Mouse (Mus musculus) hematopoietic stem cell, adult 5-6 weeks (primary cell): ENCODE data around the gene Ttc28. TPM values are rescaled to one million over a fixed set of nuclear protein-coding genes. Genes with fewer than 3 reads are reported as not detected.

Source experiments
- ATAC-seq, 2 experiments: fragments of 125-278 bp in 1 of 2; replicated peaks in 1 of 2; 2 replicates each; pipeline ENCODE4 v1.8.0; 2016 to 2017; ENCODE audit warnings: inconsistent platforms in 2 of 2, mild to moderate bottlenecking in 2 of 2, moderate number of reproducible peaks in 2 of 2, low read depth in 1 of 2, moderate TSS enrichment in 1 of 2; ENCODE audit not compliant: low FRiP score in 2 of 2, poor library complexity in 2 of 2, severe bottlenecking in 2 of 2, insufficient read depth in 1 of 2, low TSS enrichment in 1 of 2
- total RNA-seq: library from RNA; stranded (forward); fragments of 172-1452, 232-1000 nt; gene quantifications from 2 replicates; pipeline ENCODE4 v1.2.3, GENCODE M21; 2017

The Ttc28 gene
- total RNA-seq, 1 experiment from 2014 or later: 2.3 TPM

DNA sequence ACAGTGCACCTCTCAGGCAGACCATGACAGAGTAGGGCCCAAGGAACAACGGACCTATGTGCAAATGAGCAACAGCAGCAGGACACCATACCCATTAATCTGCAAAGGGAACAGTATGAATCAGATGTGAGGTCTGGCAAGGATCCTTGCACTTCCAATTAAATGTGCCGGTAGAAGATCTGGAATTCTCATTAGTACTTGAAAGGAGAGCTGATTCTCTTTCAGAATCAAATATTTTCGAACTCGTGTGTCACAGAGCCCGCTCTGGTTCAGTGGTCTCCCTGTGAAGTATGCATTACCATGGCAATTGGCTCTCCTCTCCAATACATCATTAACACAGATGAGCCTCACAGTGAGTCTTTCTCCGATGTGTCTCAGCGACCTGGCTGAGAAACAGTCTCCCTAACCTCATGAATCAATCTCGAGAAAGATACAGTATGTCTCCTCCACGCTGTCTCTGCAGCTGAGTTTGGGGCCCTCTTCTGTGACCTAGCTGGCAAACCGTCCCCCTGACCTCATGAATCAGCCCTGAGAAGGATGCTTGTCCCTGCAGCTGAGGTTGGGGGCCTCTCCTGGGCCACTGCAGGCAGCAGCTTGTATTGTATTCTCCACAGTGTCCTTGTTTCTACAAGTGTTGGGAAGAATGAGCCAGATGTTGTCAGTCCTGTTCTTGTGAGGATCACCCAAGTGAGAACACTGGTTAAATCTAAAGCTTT lies 241.3 kb downstream of the Ttc28 start:
- no peak for ATAC-seq

DNA sequence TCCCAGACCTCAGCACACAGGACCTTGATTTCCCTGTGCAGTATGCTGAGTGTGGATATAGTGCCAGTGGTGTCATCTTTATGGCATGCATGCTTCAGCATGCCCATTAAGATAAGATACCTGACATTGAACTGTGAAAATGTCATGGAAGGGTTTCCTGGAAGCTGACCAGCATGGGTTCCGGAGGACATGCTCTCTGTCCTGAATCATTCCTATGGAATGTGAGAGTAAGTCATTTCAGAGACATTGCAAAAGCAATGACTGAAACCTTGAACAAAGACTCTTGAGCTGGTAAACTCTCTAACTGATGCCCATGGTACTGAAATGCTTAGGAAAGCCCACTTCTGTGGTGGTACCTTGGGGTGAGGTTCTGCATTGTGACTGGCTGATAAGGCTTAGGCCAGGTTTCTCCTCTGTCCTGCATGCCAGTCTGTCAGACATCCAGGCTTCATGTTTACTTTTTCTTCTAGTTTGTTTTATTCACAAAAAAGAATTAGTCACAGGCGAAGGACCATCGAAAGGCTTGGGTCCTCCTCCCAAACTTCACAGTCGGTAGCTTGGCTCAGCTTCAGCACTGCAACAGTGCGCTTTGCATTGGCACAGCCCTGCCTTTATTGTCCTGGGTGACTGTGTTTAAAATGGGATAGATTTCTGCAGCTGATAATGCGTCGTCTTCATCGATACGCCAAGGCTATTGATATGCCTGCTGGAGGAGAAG lies 242.9 kb downstream of the Ttc28 start:
- no peak for ATAC-seq

DNA sequence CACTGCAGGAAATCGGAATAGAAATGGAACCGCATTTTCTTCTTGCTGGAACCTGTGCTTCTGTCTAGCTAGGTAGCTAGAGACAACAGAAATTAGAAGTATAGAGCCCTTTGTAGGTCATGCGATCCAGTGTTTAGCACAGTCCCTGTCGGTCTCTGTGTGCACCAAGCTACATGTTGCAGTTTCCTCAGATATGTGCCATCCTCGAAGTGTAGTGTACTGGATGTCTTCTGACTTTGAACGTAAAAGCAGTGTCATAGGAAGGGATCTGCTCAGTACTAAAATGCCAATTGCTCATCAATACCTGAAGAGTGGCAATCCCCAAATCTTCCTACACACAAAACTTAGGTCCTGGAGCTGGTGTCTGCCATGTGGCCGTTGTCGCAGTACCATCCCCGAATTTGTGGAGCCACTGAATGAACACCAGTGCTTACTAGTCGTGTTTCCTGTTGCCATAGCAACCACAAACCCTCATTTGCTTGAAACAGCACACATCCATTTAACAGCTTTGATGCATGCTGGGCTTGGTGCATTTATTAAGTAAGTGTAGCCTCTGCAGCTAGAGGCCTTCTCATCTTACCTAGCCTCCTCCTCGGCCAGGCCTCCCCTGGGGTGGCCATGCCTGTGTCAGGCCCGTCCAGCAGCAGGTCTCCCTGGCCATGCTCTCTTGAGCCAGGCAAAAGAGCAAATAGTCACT lies 243.6 kb downstream of the Ttc28 start:
- no peak for ATAC-seq

DNA sequence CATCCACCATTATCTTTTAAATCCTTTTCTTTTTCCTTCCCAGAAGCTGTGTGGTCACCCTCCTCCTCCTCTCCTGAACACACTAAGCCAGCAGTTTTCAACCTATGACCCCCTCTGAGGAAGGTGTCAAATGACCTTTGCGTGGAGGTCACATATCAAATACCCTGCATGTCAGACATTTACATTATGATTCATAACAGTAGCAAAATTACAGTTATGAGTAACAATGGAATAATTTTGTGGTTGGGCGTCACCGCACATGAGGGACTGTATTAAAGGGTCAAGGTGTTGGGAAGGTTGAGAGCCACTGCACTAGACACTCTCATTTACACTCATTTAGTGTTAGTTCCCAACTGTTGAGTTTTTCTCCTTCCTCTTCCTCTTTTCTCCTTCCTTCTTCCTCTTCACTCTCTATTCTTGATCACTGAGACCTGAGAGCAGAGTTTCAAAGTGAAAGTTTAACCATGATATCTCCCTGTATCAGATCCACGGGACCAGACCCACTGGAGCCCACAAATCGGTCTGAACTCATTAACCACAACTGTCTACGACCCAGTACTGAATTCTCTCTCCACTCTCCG lies 245.1 kb downstream of the Ttc28 start:
- ATAC-seq: 0 out of 4 replicates have a peak, but pooled peaks of 1 of the 2 experiments have one; percentile 17

DNA sequence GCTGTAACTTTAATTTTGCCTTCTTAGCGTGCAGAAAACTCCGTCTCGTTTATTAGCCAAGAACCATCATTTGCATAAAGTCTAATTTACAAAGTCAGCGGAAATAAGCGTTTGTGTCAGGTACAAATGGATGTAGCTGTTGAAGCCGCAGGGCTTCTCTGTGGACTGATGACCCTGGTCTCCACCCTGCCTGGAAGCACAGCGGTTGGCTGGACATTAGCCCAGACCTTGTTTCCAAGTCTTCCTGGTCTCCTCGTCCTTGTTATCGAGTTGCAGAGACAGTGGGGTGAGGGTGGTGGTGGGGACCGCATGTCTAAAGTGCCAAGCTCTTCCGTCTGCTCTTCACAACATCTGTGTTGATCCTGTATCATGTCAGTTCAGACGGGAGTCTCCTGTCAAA lies 246.1 kb downstream of the Ttc28 start:
- no peak for ATAC-seq

DNA sequence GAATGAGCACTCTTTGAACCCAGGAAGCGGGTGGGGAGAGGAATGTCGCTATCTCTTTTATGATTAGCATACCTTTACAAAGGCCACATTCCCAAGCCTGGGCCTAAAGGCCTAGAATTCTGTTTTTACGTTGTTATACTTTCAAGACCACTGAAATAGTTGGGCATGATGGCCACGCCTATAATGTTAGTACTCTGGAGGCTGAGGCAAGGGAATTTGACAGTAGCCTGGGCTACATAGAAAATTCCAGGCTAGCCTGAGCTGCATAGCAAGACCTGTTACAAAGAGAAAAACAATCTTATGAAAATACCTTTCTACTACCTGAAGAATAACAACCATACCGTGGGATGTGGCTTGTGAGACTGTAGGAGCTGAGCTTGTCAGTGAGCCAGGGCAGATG lies 248.2 kb downstream of the Ttc28 start:
- no peak for ATAC-seq

DNA sequence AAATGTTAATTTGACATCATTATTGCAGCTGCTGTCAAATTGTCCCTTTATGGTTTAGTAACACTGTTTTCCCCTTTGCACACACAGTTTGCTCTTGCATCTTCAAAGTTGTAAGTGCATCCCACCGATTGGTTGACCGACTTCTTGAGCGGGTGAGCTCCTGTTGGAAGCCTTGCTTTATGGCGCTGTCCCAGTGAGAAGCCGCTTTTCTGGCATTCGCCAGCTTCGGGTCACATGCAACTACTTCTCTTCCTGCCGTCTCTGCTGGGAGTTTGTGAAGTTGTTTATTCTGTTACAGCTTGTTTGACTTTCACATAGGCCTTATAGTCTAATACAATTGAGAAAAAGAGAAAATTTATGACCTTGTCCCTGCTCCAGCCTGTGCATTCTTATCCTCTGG lies 250.5 kb downstream of the Ttc28 start:
- no peak for ATAC-seq

DNA sequence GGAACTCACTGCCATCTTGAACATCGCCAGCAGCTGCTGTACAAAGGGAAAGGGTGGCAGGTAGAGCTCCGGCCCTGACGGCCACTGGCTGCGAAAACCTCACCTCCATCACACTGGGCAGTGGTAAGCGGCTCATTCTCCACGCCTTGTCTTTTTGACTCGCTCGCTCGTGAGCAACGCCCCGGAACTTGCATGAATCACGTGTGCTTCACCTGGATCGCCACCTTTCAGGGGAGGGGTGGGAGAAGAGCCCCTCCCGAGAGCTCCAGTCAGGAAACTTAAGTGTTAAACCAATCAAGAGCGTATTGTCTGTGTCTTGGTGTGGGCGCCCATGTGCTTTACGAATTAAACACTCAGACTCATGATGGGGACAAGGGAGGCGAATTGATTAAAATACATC lies 252.0 kb downstream of the Ttc28 start:
- no peak for ATAC-seq

DNA sequence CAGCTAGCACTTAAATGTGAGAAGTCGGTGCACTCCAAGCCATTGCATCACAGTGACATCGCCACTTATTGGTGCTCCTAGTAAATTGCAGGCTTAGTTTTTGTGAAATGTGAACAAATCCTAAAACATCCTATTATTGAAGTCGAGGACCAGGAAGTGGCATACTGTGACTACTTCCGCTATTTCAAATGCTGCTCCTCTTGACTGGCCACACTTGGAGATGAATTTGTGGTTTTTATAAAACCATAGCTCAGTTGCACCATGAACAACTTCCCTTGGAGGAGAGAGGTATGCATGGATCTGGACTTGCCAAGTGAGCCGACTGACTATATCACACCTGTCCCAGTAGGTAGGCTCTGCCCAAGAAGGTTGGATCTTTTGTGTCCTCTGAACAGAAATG lies 253.5 kb downstream of the Ttc28 start:
- ATAC-seq: no peak; a peak in 1 of 4 replicates

DNA sequence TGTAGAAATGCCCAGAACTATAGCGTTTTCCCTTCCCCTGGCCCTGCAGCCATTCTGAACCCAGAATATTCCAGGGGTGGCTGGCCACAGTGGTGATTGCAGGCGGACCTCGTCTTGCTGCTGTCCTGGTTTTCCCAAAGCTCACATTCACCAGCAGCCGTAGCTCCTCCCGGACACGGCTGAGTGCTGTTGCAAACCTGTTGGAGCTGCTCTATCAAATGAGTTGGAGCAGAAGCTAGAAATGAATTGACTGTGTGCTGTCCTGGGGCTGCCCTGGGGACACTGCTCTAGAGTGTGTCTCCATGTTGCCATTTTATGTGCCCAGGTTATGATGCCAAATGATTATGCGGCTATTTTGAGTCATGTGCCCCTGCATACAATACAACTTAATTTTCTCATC lies 254.2 kb downstream of the Ttc28 start:
- ATAC-seq: no peak

DNA sequence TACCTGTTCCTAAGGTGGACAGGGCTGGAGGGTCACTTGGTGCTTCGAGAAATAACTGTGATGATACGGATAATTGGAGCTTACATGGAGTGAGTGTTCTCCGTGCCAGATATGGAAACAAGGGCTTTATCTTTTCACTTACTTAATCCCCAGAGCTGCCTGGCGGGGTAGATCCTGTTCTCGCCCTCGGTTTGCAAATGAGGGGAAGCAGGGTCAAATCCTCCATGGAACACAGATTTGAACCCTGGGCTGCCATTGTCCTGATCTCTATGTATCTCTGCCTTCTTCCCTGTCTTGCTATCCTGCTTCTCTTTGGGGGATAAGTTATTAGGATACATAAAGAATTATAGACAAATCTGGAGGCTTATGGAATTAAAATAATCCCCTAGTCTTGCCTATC lies 257.7 kb downstream of the Ttc28 start:
- no peak for ATAC-seq

DNA sequence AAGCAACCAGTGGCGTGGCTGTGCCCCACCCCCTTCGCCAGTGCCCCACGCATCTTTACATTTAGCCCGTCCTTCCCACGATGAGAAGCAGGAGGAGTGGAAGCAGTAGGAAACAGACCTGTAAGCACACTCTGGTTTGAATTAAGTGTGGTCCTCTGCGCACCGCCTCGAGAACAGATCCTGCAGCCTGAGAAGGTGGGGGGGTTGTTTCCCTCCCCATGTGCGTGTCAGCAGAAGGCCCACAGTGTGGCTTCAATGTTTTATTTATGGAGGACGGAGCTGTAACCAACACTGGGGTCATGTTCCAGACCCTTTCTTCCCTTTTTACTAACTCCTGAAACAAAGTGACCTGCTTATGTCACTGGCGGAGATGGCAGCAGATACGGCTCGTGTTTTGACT lies 258.1 kb downstream of the Ttc28 start:
- no peak for ATAC-seq

DNA sequence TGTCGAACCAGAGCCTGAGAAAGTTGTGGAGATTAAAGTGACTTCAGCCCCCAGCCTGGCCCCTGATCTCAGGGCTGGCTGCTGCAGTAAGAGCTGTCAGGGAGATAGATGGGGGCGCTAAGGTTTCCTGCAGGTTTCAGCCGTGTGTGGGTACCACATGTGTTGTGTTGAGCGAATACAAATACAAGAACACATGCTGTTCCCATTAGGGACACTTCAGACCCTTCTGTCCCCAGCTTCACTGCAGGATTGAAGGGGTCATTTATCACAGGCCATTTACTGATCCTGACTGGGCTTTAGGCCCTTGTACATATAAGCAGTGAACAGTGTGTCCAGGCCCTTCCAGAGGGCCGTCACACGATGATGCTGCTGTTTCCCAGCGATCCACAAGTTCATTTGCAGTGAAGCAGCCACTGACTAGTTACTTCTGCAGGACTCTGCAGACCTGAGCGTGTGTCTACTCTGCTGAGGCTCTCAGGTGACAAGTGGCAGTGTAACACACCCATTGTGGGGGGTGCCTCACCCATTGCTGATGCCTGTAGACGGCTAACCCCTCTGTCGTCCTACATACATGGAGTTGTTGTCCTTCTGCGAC lies 258.7 kb downstream of the Ttc28 start:
- ATAC-seq: no peak

DNA sequence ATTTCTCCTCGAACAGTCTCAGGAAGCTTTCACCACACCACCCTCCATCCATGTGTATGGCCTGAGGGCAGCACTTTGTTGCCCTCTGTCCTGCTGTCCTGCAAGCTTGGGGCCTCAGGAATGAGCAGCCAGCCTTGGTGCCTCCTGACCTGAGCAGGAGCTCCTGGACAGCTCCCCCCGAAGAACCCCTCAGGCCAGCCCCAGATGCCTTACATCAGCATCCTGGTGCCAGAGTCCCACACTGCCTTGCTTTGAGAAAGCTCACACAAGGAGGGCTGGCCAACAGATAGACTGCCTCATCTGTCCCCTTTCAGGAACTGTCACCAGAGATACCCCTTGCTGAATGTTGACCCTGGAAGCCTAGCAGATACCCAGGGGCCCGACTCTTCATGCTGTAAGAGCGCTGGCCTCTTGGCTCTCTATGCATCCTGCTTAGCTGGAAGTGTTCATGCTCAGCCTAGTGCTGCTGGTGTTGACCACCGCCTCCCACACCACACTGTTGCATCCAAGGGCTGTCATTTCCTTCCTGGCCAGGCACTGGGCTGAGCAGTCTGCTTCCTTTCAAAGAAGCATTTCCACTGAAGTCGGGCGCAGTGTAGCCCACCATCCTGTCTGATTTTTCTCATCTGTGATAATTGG lies 259.4 kb downstream of the Ttc28 start:
- peak in 1 of 2 experiments; percentile 26; a peak in 1 of 4 replicates for ATAC-seq

DNA sequence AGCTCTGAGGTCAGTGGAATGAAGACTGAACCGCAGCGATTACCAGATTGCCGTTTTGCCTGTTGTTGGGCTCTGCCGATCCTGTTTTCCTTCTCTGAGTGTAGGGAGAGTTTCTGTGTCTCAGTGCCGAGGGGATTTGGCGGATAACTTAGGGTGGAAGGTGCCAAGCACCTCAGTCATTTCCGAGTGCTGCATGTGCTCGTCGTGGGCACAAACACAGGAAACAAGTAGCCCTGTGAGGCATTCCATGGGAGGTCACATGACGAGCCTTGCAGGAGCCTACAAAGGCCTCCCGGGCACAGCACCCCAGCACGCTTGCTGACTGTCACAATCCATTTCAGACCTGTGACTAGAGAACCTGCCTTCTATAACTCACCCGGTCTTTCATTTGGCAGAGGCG lies 260.0 kb downstream of the Ttc28 start:
- 0 out of 4 replicates have a peak, but pooled peaks of 1 of the 2 experiments have one; percentile 31 for ATAC-seq

DNA sequence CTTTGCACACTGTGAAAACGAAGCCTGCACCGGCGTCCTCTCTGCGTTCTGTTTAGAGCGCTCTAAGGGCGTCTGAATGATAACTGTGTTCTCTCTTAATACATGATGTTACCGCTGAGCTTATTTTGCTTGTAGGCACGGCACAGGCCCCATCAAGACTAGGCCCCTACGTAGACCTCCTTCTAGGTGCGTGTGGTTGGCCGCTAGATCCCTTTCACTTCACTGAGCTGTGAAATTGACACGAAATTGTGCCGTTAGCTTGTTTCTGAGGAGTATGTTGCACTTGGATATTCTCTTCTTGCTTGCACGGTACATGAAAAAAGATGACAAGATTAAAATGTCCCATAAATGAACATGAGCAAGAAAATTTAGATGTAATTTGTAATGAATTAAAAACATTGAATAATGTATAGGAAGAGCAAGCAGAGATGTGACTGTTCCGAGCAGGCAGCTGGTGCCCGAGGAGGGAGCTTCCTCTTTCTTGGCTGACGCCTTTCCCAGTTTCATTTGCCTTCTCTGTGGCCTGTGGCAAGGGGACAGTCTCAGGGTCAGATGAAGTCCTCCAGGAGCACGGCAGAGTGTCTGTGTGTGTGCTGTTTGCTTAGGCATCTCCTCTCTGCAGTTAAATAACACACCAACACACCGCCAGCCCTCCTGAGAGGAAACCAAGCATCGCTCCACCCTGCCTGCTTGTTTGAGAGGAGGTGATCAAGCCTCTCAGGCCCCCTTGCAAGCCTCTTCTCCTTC lies 261.7 kb downstream of the Ttc28 start:
- ATAC-seq: peak; percentile 81 to 83

DNA sequence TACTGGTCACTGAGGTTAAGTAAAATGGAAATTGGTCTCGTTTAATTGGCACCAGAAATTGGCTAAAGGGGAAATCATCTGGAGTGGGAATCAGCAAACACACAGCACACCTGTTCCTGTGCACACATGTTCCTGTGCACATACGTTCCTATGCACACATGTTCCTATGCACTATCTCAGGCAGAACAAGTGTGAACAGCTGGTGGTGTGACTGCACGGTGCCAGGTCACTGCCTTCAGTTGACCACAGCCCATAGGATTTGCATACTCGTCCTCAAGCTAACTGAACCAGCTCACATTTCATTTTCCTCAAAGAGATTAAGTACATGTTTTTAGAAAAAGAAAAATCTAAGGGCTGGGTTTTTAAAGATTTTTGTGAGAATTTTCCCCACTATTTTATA lies 263.2 kb downstream of the Ttc28 start:
- no peak for ATAC-seq
